Mouse (Mus musculus): ENCODE results near the gene Gm47955.
A peak's percentile ranks its signal among the peaks of the same experiment; 100 is the strongest.
"Not testable (repeated sequence)": the region's sequence is repeated elsewhere in the genome, so short reads cannot be mapped to it uniquely, and the experiment has no call there.

Gene Gm47955

GRCm38 (mm10) chr1:82959870-82960385 lies at the start of gene Gm47955:
Gene Gm47955, plus strand, starts transcription at chr1:82960286.
- no peak for DNase-seq (ENCODE audit: low read depth, low spot score)

DNA sequence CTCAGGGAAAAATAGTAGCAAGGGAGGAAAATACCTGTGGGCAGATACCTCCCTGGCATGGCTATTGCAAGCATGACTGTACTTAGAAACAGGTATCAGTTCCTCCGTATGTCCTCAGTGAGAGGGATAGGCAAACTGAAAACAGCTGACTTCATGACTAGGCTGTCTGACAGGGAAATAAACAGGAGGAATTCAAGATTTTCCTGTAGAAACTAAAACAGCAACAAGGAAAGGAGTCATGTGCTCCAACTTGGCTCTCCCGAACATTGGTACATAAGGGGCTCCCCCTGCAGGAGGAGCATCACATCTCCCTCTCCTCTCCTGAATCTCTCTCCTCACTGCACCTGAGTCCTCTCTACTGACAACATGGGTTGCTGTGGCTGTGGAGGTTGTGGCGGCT lies 47.1 kb upstream of the Gm47955 start, which contains the start of gene A030005L19Rik:
A030005L19Rik (plus strand) TSS at position 301 of the 400 bp plus-strand sequence.
- peak; percentile 18 for DNase-seq (ENCODE audit: low read depth, low spot score)

DNA sequence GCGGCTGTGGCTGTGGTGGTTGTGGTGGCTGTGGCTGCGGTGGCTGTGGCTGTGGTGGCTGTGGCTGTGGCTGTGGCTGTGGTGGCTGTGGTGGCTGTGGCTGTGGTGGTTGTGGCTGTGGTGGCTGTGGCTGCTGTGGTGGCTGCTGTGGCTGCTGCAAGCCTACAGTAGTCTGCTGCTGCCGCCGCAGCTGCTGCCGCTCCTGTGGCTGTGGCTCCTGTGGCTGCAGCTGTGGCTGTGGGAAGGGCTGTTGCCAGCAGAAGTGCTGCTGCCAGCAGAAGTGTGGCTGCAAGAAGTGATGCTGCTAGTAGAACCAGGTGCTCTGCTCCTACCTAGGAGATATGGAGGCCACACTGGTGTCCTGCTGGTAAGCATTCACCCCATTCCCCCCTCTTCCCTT lies 46.7 kb upstream of the Gm47955 start:
- peak; percentile 19 for DNase-seq (ENCODE audit: low read depth, low spot score)

DNA sequence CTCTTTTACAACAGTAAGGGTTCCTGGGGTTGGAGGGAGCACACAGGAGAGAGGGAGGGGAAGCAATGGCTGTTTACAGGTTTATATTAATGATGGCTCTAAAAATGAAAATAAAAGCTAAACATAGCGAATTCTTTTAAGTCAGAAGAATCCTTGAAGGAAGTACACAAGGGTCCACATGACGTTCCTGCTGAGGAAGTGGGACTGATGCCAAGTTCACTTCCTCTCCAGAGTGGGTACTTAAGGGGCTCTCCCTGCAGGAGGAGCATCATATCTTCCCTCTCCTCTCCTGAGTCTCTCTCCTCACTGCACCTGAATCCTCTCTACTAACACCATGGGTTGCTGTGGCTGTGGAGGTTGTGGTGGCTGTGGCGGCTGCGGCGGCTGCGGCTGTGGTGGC lies 35.4 kb upstream of the Gm47955 start, which contains the start of gene A030014E15Rik:
A030014E15Rik (plus strand) TSS at position 268 of the 400 bp plus-strand sequence.
- no peak for DNase-seq (ENCODE audit: low read depth, low spot score)

DNA sequence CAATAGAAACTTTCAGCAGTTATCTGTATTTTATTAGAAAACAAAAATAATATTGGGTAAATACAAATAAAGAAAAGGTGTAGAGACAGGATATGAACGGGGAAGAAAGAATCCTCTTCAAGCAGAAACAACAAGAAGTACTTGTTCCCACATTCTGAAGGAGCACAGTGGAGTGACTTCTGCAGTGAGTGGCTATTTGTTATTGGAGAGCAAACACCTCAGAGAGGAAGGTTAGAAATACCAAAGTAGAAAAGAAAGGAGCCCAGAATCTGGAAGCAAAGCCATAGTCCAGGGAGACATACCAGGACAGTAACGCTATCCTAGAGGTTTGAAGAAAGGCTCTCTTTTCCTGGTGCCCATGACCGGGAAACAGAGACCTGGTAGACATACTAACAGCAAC lies 29.5 kb upstream of the Gm47955 start:
- DNase-seq (ENCODE audit: low read depth, low spot score) = not testable (repeated sequence)

GRCm38 (mm10) chr1:82931326-82931725 lies 28.8 kb upstream of the Gm47955 start, which contains the start of gene Gm6217:
Gene Gm6217, minus strand, starts transcription at chr1:82931399.
- not testable (repeated sequence) for DNase-seq (ENCODE audit: low read depth, low spot score)

GRCm38 (mm10) chr1:82938666-82939065 lies 21.4 kb upstream of the Gm47955 start:
- no peak for DNase-seq (ENCODE audit: low read depth, low spot score)

GRCm38 (mm10) chr1:82942505-82942904 lies 17.6 kb upstream of the Gm47955 start:
- DNase-seq (ENCODE audit: low read depth, low spot score) = not testable (repeated sequence)

DNA sequence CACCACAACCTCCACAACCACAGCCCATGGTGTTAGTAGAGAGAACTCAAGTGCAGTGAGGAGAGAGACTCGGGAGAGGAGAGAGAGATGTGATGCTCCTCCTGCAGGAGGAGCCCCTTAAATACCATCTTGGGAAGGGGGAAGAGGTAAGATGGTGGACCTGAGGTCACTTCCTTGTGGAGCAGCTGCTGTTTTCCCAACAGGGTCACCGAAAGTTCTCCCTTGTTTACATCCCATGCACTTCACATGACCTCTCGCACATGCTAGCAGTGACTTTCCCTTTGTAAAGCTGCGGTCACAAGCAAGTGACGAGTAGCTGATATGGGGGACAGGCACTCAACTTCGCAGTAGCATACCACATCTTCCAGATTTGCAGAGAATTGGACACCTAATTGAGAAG lies 16.8 kb upstream of the Gm47955 start, which contains the start of gene A030003K21Rik:
A030003K21Rik (minus strand) TSS at position 94 of the 400 bp plus-strand sequence.
- DNase-seq (ENCODE audit: low read depth, low spot score) = not testable (repeated sequence)

DNA sequence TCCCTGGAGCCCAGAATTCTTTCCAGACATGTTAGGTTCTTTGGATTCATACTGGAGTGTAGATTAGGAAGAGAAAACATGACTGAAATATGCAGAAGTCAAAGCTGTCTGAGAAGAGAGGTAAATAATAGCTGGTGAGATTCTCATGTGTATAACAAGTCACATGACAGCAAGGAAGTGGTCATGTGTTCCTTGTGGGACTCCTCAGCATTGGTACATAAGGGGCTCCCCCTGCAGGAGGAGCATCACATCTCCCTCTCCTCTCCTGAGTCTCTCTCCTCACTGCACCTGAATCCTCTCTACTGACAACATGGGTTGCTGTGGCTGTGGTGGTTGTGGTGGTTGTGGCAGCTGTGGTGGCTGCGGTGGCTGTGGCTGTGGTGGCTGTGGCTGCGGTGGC lies 14.1 kb upstream of the Gm47955 start:
- not testable (repeated sequence) for DNase-seq (ENCODE audit: low read depth, low spot score)

DNA sequence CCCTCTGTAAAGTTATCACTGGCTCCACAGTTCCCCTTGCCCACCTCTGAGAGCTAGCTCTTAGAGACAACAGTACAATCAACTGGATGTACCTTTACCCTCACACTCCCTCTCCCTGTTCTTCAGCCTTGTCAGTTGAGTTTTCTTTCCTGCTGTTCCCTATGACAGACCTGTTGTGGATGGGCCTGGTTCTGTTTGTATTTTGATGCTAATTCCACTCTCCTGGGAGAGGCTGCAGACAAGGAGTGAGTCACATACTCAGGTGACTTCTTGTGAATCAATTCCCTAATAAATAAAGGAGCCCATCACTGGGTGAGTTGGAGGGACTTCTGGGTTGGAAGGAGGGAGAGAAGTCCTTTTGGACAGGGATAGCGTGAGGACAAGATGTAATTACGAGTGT lies 11.5 kb upstream of the Gm47955 start:
- DNase-seq (ENCODE audit: low read depth, low spot score) = no peak

DNA sequence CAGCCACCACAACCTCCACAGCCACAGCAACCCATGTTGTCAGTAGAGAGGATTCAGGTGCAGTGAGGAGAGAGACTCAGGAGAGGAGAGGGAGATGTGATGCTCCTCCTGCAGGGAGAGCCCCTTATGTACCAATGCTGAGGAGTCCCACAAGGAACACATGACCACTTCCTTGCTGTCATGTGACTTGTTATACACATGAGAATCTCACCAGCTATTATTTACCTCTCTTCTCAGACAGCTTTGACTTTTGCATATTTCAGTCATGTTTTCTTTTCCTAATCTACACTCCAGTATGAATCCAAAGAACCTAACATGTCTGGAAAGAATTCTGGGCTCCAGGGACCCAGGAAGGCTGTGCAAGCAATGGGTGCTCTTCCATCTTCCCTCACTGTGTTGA lies 4.2 kb upstream of the Gm47955 start, which contains the start of gene Gm7544:
Gm7544 (minus strand) TSS at position 101 of the 400 bp plus-strand sequence.
- DNase-seq (ENCODE audit: low read depth, low spot score) = not testable (repeated sequence)

DNA sequence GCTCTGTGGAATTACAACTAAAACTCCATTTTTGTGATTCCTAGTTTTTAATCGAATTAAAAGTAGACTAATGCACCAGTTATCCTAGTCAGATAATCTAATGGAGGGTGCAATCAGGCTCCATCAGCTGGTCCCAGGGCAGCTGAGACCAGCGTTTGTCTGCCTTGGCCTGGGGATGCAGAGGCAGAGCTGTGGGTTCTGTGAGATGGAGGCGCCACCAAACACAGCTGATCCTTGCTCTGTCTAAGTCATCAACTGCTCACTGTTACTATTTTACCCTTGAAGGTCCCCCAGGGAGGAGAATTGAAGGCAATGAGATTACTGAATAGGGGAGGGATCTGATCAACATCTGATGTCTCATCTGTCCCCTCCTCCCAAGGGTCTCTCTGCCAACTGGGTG lies 6.3 kb downstream of the Gm47955 start:
- no peak for DNase-seq (ENCODE audit: low read depth, low spot score)

- DNase-seq (ENCODE audit: low read depth, low spot score) = no peak
Measured at GRCm38 (mm10) chr1:82972046-82972445, 12.0 kb downstream of the Gm47955 start.

- peak; percentile 27 for DNase-seq (ENCODE audit: low read depth, low spot score)
Measured at GRCm38 (mm10) chr1:82973244-82973643, 13.2 kb downstream of the Gm47955 start.

DNA sequence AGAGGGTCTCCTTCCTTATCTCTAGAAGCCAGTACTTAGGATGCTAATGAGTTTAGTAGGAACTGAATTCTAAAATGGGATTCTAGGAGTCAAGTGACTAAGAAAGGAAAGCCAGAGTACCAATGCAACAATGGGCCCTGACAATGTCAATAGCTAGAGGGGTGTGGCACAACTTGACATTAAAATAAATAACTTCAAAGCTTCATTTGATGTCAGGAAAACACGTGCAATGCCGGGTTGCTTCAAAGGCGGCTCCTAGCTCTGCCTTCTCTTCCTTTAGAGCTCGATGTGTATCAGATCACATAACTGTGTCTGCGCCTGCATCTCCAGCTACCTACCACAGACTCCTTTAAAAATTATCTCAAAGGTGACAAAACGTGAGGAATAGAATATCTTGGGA lies 13.8 kb downstream of the Gm47955 start:
- peak; percentile 76 for DNase-seq (ENCODE audit: low read depth, low spot score)

- DNase-seq (ENCODE audit: low read depth, low spot score) = peak; percentile 25
Measured at GRCm38 (mm10) chr1:82974342-82974741, 14.3 kb downstream of the Gm47955 start.

GRCm38 (mm10) chr1:82975750-82976149 lies 15.7 kb downstream of the Gm47955 start:
- peak; percentile 55 for DNase-seq (ENCODE audit: low read depth, low spot score)

GRCm38 (mm10) chr1:82977840-82978239 lies 17.8 kb downstream of the Gm47955 start:
- no peak for DNase-seq (ENCODE audit: low read depth, low spot score)

DNA sequence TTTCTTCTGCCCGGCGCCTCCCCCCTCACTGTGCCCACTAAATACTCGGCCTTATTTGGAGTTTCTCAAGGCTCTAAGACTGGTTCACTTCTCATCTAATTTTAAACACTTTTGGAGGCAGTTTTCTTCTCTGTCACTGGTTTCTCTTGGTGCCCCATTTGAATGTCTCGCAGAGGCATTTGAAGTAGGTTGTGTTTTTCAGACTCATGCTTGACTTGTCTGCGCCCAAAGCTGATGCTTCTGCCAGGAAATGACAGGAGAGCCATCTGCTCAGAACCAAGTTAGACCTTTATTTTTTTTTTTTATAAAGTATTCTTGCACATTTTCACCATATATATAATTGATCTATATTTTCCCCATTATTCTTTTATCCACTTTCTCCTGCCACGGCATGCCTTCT lies 26.7 kb downstream of the Gm47955 start:
- no peak for DNase-seq (ENCODE audit: low read depth, low spot score)

- peak; percentile 88 for DNase-seq (ENCODE audit: low read depth, low spot score)
Measured at GRCm38 (mm10) chr1:82987530-82988198, 27.6 kb downstream of the Gm47955 start.

- no peak for DNase-seq (ENCODE audit: low read depth, low spot score)
Measured at GRCm38 (mm10) chr1:82991062-82991461, 31.0 kb downstream of the Gm47955 start.

DNA sequence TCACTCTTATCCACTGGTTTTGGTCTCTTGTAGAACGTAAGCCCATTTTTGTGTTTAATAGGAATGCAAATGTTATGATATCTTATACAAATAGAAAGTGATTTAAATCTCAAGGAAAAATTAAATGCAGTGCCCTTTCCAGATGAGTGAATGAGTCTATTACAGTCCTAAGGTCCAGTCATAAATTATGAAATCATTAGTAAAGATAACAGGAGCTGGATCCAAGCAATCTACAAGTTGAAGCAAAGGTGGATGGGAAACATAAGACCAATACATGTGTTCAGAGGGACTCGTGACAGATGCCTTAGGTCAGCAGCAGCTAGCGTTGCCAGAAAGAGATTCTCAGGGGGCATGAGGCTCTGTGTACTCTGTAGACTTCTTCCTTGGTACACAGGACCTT lies 31.5 kb downstream of the Gm47955 start:
- DNase-seq (ENCODE audit: low read depth, low spot score) = no peak

All from CD4-positive, CD25-positive, alpha-beta regulatory T cell, adult 2 months (primary cell).